Mouse (Mus musculus) lung, postnatal 4 days (tissue): ENCODE measurements at regions not wholly inside any gene's neighbourhood (a gene's known extent, or its start where the extent isn't known, plus 50 kb on each side); places are given as distances from the start of the nearest gene placed in this dataset.
"Not testable (repeated sequence)": the region's sequence is repeated elsewhere in the genome, so short reads cannot be mapped to it uniquely, and the experiment has no call there.

ENCODE experiments used
- DNase-seq, 2 experiments: peaks; one replicate each; pipeline ENCODE4 v3.0.0; 2021

DNA sequence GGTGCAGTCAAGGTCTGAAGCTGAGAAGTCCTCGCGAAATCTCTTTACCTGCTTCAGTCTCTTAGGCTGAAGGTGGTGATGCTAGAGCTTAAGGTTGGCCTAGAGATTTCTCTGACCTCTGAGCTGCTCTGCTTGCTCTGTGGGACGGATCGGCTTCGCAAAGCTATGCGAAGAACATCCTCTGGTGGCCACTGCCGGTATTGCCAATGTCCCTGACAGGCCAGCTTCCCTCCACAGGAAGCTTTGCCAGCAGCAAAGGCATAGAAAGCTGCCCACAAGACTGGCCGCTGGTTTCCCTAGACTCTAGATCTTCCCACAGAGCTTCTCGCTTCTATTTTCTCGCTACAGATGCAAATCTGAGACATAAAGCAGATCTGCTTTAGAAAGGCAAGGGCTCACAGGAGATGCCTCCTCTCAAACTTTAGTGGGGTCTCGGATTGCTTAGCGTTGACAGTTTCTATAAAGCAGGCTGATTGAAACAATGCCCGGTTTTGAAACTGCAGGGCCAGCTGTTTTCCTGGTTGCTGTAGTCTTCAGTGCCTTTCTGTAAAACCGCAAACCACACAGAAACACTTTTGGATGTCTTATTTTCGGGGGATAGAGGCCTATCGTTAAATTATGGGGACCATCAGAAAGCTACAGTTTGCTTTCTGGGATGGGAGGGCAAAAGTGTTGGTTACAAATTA lies 153.7 kb downstream of the Car8 start:
- DNase-seq, result peak; percentile 71 to 80

DNA sequence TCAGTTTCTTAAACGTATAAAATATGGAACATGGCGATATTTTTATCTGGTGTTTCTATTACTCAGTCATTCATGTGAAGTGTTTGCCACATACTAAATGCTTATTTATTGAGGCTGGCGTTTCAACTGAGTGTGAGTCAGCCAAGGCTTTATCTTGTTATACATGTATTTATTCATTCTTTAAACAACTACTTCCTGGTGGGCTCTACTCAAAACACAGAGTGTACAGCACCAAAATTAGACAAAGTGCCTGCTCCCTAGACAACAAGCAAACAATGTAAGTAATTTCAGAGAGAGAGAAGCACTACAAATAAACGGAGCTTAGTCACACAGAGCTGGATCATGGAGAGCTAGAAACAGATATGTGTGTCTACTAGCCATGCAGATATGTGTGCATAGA lies 159.5 kb downstream of the Car8 start:
- DNase-seq, result no peak

DNA sequence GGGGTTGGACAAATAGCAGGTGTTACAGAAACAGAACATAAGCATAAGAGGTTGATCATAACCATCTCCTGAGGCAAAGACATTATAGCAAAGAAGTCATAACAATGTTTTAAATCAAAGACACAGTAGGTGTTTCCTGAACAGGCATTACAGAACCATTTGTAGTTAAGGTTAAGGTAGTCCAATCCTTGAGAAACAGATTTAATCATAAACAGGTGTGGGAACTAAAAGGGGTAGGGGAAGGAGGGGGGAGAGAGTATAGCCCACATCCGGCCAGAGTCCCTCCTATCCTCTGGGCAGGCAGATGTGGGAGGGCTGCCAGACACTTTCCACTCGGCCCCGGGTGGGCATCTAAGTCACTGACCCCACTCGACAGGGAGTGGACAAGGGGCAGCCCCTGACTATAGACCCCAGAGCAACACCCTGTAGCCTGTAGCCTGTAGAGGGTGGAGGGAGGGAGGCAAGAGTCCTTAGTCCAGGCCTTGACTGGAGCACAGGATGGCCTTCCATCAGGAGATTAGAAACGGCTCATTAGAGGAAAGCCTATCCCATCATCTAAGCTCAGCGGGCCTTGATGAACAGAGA lies 165.8 kb downstream of the Car8 start:
- DNase-seq, result no peak

DNA sequence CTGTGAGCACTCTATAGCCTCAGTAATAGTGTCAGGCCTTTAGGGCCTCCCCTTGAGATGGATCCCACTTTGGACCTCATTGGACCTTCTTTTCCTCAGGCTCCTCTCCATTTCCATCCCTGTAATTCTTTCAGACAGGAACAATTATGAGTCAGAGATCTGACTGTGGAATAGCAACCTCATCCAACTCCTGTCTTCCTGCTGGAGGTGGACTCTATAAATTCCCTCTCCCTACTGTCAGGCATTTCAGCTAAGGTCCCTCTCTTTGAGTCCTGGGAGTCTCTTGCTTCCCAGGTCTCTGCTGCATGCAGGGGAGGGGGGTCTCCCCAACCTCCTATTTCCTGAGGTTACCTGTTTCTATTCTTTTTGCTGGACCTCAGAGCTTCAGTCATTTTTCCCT lies 168.1 kb downstream of the Car8 start:
- not testable (repeated sequence) for DNase-seq

DNA sequence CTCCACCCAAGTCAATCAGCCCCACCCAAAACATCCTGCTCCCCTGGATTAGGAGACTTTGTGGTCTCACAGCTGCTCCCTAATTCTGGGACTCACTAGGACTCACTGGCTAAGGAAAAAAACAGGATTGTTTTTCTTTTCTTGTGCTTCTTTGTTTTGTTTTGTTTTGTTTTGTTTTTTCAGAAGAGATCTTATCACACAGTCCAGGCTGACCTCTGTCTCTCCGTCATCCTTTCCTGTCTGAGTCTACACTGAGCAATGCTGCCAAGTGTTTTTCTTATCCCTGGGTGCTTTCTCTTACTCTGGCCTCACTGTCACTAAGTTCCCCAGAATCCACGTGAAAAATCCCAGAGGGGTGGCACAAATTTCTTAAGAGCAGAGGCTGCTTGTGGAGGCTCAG lies 170.8 kb downstream of the Car8 start:
- DNase-seq, result no peak

DNA sequence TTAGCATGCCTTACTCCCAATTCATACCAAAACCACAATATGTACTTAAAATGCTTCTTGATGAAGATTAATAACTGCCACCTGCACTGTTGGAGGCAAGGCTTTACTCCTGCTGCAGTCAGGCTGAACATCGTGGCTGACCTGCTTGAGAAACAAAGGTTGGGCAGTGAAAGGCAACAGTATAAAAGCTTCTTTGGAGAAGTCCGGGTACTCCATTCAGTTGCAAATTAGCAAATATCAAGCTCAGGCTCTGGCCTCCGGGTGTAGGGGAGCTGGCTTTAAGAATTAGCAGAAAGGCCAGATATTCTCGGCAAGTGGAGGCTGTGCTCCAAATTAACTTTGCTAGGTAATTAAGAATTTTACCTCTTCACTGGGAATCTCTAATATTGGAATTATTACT lies 197.1 kb downstream of the Car8 start:
- DNase-seq, result no peak

DNA sequence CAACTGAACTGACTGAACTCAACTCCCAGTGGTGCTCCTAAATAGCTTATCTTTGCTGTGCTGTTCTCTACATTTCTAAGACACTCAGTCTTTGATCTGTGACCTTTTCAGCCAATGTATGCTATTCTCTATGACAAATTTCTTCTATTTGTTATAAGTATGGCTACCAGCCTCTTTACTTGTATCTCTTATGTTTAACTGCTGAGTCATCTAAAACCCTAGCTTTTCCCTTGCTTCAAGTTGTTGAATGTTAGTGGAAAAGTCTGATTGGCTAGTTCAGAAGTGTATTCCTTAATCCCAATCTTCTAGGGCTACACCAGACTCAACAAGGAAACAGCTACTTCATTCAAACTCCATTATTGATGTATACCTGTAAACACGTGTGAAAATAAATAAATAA lies 201.0 kb downstream of the Car8 start:
- no peak for DNase-seq

- DNase-seq, result not testable (repeated sequence)
Observed at GRCm38 (mm10) chr4:8033402-8033801, 205.4 kb downstream of the Car8 start.

DNA sequence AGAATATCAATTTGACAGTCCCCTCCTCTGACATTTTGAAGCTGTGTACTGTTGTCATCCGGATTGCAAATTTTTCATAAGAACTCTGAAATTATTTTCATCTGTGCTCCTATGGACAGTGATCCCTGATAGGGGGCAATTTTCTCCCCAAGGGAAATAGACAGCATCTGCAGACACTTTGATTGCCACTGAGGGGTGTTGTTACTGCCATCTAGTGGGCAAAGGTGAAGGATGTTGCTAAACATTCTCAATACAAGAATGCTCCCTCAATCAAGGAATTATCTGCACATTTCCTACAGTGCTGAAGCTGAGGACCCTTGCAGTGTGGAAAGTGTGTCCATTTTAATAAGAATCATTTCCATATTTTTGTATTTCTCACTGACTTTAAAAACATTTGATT lies 233.7 kb downstream of the Car8 start:
- peak in 1 of 2 experiments; percentile 28 for DNase-seq

GRCm38 (mm10) chr4:7997575-7997953 lies 241.3 kb downstream of the Car8 start:
- no peak for DNase-seq

GRCm38 (mm10) chr4:7996923-7997574 lies 241.8 kb downstream of the Car8 start:
- no peak for DNase-seq

- DNase-seq, result no peak
Observed at GRCm38 (mm10) chr4:7992944-7993343, 245.9 kb downstream of the Car8 start.

DNA sequence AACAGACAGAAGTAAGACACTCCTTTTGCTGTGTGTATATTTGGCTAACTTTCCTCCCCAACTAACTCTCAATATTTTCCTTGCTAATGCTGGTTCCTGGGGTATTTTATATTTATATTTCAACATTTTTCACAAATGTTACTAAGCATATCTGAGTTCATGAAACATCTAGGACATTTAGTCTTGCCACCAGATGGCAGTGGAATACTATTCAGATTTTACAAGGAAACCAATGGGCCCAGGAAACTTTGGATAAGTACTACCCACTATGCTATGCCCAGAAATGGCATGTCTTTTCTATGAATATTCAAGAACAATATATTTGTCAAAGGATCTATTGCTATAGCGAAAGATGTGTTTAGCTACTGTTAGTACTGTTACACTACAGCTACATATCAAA lies 251.1 kb downstream of the Car8 start:
- DNase-seq, result no peak

GRCm38 (mm10) chr4:7987346-7987745 lies 251.5 kb downstream of the Car8 start:
- no peak for DNase-seq

DNA sequence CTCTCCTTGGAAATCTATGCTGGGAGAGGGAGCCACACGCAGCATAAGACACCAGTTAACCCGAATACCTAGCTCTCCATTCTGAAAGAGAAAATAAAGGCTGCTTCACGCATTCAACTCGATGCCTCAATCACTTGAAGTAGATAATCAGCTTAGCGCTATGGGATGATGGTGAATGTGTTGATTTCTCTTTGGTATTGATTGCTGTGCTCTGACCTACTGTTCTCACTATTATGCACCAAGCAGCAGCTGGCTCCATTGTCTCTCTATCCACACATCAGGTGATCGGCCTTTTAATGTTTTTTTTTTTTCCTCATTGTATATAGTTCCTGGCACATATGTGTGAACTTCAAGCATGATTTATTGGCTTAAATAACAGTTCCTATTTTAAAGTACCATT lies 254.0 kb downstream of the Car8 start:
- DNase-seq, result no peak

DNA sequence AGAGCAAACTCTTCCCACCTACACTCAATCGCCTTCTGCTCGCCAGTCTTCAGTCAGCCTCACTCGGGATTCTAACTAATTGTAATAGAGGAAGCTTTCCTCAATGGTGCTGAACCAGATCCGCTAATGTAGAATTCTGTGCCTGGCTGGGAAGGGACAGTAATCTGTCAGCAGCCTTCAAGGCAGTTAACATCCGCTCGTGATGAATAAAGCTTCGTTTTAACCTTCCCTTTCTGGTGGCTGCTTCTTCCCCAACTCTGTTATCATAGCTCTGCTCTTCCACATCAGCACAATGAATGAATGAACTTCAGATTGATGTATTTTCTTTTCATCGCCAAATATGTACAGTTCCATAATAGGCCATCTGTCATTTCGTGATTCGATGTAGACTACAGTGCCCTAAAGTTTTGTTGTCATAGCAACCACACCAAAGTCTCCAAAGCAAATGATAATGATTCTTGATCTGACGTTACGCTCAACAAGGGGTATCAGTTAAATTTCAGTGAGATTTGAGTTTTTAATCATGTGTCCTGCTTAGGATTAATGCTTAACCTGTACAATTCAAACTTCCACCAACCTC lies 259.0 kb downstream of the Car8 start:
- DNase-seq, result no peak

DNA sequence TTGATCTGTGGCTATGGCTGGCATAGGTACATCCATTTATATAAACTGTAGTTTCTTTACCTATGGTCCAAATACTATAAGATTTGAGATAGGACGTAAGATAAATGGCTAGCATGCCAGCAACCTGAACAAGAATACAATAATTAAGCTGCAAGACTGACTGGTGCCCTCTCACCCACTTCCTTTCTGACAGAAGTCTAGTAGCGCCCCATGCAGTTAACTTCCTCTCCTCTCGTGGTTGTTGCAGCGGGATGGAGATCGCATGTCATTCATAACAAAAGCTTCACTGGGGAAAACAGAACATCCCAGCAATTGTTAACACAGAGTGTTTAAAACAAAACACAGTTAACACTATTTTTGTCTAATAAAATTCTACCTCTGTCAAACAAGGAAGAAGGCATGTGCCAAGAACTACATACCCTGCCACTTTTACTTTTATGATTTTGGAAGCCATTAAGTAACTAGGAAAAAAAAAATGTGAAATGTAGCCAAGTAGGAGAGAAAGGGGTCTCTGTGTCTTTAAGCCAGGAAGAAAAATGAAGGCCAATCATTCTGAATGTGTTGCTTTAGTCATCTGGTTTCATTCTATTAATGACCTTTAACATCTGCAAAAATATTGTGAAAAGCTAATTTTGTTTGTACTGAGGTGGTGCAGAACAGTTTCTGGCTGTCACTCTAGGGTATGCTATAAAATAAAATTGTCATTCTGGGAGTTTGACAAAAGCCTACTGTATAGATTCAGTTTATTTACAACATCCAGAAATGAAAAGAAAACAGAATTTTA lies 261.0 kb downstream of the Car8 start:
- no peak for DNase-seq

DNA sequence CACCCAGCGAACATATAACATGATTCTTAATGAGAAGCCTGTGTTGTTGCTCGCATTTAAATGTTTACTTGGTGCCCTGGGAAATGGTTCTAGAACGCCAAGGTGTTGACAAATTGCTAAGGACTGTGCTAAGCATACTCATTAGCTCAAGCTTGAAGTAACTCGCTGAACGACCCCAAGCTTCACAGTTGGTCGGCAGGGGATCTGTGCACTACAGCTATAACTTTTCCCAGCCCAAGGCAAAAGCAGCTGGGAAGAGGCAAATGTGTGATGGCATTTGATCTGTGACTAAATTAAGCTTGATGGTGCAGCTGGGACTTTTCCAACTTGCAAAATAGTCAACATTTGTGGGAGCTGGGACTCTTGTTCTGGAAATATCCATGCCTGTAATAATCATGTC lies 268.6 kb downstream of the Car8 start:
- DNase-seq, result no peak

DNA sequence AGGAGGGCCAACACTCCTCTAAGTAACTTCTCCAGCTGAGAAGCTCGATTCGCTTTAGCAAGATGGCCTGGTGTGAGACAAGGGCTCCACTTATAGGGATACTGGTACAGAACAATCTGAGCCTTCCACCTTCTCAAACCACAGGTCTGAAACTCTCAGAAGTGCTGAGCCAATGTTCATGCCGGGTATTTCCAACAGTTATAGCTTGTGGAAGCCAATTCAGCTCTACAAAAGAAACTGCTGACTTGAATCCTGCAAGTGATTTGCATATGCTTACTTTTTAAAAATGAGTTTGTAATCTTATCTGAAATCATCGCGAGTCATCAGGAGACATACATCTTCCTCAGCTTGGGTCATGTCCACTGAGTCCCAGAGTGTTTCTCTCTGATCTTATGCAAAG lies 273.2 kb downstream of the Car8 start:
- no peak for DNase-seq

DNA sequence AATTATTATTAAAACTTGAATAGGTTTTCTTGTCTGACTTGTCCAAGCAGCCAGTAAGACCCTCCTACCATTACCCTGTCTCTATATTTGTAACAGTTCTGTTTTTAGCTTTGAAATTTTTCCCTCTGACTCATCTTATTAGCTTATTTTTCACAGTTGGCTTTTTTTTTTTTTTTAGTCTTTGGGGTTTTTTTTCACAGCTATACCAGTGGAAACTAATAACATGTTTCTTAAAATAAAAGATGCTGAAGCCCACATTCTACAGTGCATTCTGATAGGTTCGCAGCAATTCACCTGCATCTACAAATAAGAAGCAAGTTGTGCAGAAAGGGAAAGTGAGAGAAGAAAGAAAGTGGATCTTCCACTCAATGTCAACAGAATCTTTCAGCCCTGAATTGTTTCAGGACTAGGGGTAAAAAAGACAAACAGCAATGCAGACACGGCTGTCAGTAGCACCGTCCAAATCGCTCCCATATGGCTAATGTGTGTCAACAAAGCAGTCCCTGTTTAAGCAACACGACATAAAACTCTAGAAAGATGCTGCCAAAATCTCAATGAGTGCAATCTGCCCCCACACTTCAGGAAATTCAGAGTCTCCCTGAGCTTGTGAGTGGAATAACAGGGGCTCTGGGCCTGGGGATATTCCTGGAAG lies 277.2 kb downstream of the Car8 start:
- DNase-seq, result no peak

- DNase-seq, result no peak
Observed at GRCm38 (mm10) chr4:7960335-7960734, 278.5 kb downstream of the Car8 start.

- DNase-seq, result no peak
Observed at GRCm38 (mm10) chr4:7948020-7948419, 290.8 kb downstream of the Car8 start.

DNA sequence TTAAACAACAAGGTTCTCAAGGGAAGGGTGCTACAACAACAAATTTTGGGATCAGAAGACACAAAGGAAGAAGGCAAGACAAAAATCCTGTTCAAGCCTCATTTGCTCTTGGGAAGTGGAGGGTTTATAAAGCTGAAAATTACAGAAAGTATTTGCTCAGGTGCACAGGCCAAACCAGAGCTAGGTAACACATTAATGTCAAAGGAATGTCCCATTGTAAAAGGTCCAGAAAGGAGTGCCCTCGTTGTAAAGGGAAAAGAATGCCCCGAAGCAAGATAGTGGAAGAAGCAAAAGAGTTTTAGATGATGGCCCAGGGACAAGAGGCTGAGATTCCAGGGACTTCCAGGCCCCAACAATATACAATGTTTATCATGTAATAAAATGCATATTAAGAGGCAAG lies 317.3 kb downstream of the Car8 start:
- no peak for DNase-seq
